Mouse (Mus musculus) kidney, postnatal 36 days (tissue): ENCODE data around the gene Ppm1g.

Experiments
- DNase-seq, 2 experiments: peaks; one replicate each; pipeline ENCODE4 v3.0.0; 2021 to 2022; ENCODE audit warnings: mixed read lengths in 2 of 2

Gene Ppm1g

GRCm38 (mm10) chr5:31220448-31221303 is at the start of gene Ppm1g:
Gene Ppm1g (minus strand): TSS chr5:31220687.
- DNase-seq, result peak; percentile 96 to 99

GRCm38 (mm10) chr5:31267686-31268085 is 47.2 kb upstream of the Ppm1g start:
- peak; percentile 13 to 20 for DNase-seq

GRCm38 (mm10) chr5:31266101-31266500 is 45.6 kb upstream of the Ppm1g start:
- peak in 1 of 2 experiments; percentile 16 for DNase-seq

GRCm38 (mm10) chr5:31257616-31258015 is 37.1 kb upstream of the Ppm1g start:
- no peak for DNase-seq

- no peak for DNase-seq
Observed at GRCm38 (mm10) chr5:31255971-31256370, 35.5 kb upstream of the Ppm1g start.

DNA sequence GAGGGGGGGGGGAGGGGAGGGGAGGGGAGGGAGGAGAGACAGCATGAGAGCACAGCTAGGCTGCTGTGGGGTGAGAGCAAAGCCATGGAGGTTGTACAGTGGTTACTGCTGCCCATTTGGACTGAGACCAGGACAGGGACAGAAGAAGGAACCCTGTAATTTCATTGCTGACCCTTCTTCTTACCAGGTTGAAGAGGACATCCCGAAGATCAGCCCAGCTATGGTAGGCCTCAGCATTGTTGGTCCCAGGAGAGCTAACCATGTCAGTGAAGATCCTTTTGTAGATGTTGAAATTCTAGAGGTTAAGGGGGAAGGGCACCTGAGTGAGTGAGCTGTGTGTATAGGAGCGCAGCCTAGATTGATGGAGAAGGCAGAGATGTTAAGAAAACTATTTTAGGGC is 34.9 kb upstream of the Ppm1g start:
- no peak for DNase-seq

DNA sequence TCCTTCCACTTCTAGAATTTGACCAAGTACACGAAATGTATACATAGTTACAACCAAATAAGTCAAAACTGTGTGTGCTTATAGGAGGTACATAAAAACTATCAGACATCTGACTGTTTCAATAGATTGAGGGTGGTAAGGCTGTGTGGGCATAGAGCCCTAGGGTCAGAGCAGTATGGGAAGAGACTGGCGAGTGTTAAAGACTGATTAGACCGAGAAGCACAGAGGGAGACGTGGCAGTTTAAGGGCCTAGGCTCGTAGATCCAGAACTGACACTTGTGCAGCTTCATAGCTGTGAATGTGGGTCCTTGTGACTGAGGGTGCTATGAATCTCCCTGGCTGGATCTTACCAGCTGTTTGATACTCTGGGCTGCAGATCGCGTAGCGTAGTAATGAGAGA is 34.4 kb upstream of the Ppm1g start:
- no peak for DNase-seq

DNA sequence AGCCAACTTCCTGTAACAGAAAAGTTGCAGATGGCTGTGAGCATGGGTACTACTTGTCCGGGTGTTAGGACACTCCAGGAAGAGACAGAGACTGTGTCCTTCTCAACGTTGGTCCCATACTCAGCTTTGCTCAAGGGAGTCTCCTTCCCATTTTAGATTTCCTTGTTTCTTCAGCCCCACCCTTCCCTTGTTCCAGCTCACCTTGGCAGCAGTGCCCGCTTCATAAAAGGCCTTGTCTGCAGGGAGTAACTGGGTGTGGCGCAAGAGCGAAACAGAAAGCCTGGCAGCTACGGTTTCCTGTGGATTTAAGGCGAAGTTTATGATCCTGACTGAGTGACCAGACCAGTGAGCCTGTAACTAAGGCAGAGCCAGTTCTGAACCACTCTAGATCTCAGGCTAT is 34.0 kb upstream of the Ppm1g start:
- peak; percentile 53 to 70 for DNase-seq

DNA sequence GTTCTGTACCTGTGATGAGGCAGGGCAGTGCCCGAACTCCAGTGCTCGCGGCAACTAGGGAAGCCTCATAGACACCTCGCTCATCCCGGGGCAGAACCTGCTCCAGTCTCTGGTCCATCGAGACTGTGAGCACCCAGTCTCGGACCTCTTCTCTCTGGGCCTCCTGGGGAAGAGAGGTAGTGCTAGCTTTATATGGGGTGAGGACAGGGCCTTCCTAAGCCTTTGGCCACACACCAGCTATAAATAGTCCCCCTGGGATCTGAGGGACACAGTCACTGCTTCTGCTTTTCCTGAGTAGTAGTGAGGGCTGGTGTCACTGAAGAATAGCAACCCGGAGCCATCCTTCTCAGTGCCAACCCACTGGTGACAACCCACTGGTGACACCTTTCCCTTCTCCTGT is 33.3 kb upstream of the Ppm1g start:
- DNase-seq, result no peak

DNA sequence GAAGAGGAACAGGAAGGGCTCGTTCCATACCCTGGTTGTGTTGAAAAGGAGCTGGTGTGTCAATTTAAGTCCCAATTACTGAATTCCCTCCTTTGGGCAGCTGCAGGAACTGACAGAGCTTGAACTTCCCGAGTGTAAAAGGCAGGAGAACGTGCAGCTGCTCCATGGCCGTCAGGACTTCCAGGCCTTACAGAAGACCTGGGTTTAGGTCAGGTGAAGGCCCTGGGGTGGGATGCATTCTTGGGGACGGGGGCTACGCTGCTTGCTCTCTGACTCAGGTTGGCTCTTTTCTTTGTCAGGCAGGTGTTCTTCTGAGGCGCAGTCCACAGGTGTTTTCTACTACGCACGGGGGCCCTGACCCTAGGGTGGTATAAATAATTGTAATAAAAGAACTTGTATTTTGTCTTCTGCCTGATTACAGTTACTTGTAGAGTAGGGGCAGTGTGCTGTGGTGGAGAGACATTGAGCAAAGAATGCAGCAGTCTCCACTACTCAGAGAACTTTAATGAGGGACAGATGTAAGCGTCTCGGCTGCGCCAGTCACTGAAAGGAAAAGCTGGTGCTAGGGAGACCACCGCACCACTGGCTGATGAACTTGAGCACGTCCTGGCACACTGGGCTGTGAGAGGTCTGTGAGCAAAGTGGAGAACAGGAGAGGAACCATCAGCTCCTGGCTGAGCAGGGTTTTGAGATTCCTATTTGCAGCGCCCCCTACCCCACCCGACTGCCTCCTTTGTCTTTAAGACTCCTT is 32.5 kb upstream of the Ppm1g start:
- peak in 1 of 2 experiments; percentile 15 for DNase-seq

GRCm38 (mm10) chr5:31252151-31252550 is 31.7 kb upstream of the Ppm1g start:
- DNase-seq, result no peak

- peak; percentile 76 to 88 for DNase-seq
Observed at GRCm38 (mm10) chr5:31251541-31252101, 31.1 kb upstream of the Ppm1g start, which contains the start of gene Krtcap3. Gene Krtcap3 (plus strand): TSS chr5:31251691.

DNA sequence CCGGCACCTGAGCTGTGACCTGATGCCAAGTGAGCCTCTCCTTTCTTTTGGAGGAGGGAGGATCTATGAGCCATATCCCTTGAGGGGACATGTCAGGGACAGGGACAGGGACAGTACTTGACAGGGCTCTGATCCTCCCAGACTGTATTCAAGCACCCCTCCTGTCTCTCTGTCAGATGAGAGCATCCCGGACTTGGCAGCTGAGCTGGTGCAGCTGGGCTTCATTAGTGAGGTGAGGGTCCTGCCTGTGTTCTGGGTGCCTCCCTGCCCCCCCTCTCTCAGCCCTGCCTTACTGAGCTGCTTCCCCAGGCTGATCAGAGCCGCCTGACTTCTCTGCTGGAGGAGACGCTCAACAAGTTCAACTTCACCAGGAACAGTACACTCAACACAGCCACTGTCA is 30.2 kb upstream of the Ppm1g start:
- no peak for DNase-seq

DNA sequence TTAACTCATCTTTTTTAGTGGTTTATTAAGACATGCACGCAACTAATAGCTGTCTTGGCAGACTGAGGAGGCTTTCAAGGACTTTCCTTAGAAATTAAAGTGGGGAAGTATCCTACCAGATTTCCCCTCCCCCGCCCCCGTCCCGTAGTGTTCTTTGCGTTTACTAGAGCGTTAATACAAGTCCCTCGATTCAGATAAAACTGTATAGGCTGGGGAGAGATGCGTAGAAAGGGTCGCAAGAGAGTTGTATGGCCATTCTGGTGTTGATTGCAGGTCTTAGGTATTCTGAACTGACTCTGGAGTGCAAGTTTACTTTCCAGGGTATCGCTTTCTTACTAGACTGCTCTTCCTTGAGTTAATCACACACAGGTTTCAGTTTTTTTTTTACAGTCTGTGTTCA is 21.7 kb upstream of the Ppm1g start:
- DNase-seq, result no peak

DNA sequence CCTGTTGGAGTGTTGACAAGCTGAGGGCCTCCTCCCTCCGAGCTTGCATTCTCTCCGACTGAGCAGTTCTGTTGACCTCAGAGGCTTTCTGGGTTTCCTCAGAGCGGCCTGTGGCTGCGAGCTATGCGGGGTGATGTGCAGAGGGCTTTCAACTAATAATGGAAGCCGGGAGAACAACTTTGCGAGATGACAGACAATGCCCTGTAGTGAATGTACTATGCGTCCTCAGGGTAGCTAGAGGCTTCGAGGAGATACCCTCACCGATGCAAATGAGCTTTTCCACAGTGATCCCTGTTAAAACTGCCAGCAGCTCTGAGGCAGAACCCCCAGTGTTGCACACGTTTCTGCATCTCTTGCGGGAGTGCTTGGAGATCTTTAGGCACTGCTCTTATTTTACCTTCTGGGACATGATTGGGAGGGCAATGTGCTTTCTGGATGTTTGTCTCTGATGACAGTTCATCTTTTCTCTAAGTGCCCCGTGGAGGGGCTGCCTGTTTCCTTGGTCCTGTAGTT is 21.1 kb upstream of the Ppm1g start:
- no peak for DNase-seq

DNA sequence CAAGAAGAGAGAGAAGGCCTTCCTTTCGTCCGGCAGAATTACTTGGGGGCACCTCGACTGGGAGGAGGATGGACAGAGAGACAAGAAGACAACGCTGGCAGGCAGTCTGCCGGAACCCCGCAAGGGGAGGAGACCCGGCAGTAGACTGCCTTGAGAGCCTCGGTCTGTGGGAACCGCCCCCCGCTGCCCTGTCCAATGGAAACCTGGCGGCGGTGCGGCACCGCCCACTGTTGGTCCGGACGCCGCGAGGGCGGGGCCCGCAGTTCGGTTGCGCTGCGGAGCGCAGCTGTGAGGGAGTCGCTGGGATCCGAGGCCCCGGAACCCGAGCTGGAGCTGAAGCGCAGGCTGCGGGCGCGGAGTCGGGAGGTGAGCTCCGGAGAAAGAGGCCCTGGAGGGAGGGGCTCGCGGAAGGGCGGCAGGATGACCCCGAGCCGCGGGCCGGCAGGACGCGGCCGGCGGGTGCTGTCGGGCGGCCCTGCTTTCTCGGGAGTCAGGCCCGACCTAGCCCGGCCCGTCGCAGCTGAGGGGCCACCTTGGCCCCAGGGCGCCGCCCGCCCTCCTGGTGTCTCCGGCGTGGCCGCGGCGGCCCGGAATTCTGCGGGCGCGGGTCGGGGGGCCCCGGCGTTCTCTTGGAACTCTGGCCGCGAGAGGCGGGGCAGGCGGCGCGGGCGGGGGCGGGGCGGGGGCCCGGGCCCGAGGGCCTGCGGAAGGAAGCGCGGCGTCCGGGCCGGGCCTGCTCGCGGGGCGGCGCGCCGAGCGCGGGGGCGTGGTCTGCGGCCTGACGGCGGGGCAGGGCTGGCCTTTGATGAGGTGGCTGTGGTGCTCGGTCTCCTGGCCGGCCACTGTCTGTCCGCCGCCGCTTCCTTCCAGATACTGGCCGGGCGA is 20.4 kb upstream of the Ppm1g start, which contains the start of the genes Nrbp1 and Gm9970:
Gene Nrbp1 (plus strand): TSS at position 228 of the 885 bp plus-strand sequence.
Gene Gm9970 (minus strand): TSS at position 596 of the 885 bp plus-strand sequence.
- peak; percentile 98 for DNase-seq

DNA sequence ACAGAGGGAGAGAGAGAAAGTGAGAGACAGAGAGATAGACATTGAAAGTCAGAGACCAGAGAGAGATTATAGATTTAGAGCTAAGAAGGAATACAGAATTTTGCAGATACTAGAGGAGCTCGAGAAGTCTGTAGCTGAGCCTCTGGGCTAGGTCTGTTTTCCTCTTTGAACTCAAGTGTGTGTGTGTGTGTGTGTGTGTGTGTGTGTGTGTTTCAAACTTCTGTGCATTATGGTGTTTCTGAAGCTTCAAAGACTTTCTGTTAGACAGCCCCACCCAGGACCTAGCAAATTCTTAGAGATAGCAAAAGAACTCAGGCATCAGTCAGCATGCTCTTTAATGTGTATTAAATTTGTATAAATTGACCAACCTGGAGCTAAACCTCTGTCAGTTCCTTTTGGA is 6.2 kb upstream of the Ppm1g start:
- no peak for DNase-seq

DNA sequence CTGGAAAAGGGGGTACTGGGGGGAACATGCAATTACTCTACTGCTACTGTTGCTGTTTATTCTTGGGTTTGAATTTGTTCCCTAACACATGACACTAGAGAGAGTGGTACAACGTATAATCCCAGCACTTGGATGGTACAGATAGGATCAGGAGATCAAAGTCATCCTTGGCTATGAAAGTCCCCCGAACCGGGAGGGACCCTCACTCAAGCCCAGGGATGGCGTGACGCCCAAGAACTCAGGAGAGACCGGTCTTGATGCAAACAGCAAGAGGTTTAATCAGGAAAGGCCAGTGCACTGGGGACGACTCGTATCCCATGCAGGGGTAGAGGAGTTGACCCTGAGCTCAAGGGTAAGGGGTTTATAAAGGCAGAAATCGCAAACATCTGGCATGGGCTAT is 2.2 kb upstream of the Ppm1g start:
- no peak for DNase-seq

- peak; percentile 40 to 62 for DNase-seq
Observed at GRCm38 (mm10) chr5:31221304-31221945, 938 bp upstream of the Ppm1g start.

DNA sequence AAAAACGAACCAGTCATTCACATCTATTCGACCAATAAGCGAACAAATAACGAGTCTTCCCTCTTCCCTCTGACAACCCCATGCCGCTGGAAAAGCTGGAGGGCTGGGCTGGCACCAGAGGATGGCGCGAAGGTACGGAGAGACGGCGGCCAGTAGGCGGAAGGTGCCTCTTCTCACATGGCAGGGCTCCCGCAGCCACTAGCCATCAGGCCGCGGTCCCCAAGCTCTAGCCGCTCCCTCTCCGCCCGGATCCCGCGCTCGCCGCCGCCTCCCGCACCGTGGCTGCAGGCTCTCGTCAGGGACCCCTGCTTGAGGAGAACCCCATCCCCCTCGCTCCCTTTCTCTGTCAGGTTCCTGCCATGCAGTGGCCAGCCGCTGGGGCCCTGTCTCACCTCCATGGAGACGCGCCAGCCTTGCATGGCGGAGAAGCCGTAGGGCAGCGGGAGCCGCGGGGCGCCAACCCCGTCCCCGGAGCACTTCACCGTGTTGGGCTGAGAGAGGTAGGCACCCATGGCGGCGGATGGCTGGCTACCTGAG is 508 bp downstream of the Ppm1g start:
- DNase-seq, result peak; percentile 26 to 60

DNA sequence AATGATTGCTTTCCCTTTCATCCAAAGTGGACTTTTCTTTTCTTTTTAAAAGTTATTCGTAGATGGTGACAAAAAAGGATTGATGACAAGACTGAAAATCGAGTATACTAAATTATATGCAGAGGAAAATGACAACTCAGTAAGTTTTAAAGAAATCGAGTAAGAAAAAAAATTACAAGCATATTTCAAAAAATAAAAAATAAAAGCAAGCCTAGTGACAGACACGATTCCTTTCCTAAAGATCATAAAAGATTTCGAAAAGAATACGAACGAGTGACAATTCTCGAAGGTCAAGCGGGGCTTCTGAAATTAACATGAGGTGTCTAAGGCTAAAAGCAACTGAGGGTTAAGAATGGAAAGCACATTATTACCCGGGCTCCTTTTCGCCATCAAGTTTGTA is 1.0 kb downstream of the Ppm1g start:
- DNase-seq, result no peak
